Mouse (Mus musculus): Measurements from ENCODE around the gene Erc1. TPM values are rescaled to one million over a fixed set of nuclear protein-coding genes. Genes with fewer than 3 reads are reported as not detected.

Erc1 gene
- polyA plus RNA-seq, 1 experiment from 2014 or later, result 4.0 TPM

DNA sequence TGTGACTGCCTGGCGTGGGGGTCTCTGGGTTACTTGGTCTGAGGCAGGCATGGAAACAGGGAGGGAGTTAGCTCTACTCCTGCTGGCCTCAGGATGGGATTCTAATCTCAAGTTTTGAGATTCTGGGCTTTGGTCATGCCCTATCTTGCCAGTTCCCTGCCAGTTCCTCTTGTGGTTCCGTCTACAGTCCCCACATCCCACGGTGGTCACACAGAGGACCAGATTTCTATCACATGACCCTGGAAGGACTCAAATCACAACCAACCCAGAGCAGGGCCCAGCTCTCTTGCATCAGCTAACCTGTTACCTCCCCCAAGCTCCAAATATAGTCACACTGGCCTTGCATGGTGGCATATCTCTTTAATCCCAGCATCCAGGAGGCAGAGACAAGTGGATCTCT, 318.3 kb downstream of the Erc1 start:
- H3K27ac ChIP-seq (ENCODE audit: low read depth), result no peak overlapping the region
- H3K9me3 ChIP-seq (ENCODE audit: low read length), result no peaks in the 10 kb centered on the region
- H3K9ac ChIP-seq (replicated peaks), result no peak overlapping the region
- H3K27me3 ChIP-seq (ENCODE audit: insufficient read depth, low read length), result no peaks in the 10 kb centered on the region
- WGBS (ENCODE audit: insufficient replicate concordance), result 47% methylated on average over 3 of the region's 3 CpGs
- no peak overlapping the region for H3K4me3 ChIP-seq (ENCODE audit: low read depth, low read length)
- ATAC-seq (no peak), DNase-seq (no peak)
- no peak overlapping the region for H3K4me2 ChIP-seq (ENCODE audit: low read depth, low read length)
- no peak for TF ChIP-seq EP300 (IDR thresholded peaks at IDR 0.05; ENCODE audit: low read depth)
- TF ChIP-seq CTCF (IDR thresholded peaks at IDR 0.05; ENCODE audit: low read depth), result no peak
- H3K4me1 ChIP-seq (ENCODE audit: insufficient read depth), result no peaks in the 10 kb centered on the region
- no peaks in the 10 kb centered on the region for H3K36me3 ChIP-seq (replicated peaks; ENCODE audit: insufficient read depth, low read length)

DNA sequence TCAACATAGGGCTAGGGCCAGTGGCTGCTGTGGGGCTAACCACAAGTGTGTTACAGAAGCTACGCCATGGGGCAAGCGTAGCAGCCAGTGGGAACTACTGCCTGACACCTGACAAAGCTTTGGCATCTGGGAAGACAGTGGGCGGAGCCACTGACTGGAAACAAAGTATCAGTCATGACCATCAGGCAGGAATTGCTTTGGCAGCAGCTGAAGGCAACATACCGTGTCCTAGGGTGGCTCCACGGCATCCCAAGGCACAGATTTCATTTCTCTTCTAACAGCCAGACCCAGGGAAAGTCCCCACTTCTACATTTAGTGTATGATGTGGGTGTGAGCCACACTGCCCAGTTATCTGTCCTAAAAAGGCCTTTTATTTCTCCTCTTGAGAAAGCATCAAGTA, 321.5 kb downstream of the Erc1 start:
- Histone ChIP-seq H3K4me2 (ENCODE audit: low read depth, low read length) (no peak overlapping the region), H3K4me3 (ENCODE audit: low read depth, low read length) (no peak overlapping the region), H3K36me3 (replicated peaks; ENCODE audit: insufficient read depth, low read length) (no peaks in the 10 kb centered on the region), H3K4me1 (ENCODE audit: insufficient read depth) (no peaks in the 10 kb centered on the region), H3K9me3 (ENCODE audit: low read length) (no peaks in the 10 kb centered on the region), H3K27me3 (ENCODE audit: insufficient read depth, low read length) (no peaks in the 10 kb centered on the region), H3K27ac (ENCODE audit: low read depth) (no peak overlapping the region), H3K9ac (replicated peaks) (no peak overlapping the region)
- no peak for ATAC-seq
- no peak for DNase-seq
- no peak for TF ChIP-seq EP300 (IDR thresholded peaks at IDR 0.05; ENCODE audit: low read depth)
- TF ChIP-seq CTCF (IDR thresholded peaks at IDR 0.05; ENCODE audit: low read depth), result no peak
- WGBS (ENCODE audit: insufficient replicate concordance), result 72% methylated on average over 5 of the region's 5 CpGs

DNA sequence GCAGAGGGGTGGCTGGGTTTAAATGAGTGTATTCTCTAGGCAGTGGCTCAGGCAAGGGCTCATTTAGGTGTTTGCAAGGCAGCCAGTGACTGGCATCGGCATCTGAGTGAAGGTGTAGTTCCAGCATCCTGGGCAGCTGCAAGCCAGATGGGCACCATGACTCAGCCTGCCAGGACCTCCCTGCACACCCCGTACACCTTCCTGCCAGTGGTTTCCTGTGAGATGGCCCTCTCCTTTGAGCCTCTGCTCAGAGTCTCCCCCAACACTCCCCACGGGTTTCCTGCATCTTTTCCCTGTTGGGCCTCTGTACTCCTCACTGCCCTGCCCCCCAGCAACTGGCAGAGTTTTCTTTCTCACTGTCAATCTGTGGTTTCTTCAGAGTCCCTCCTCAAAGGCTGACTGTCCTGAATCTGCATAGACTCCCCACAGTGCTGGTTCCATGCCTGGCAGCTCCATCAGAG, 326.0 kb downstream of the Erc1 start:
- Histone ChIP-seq H3K27me3 (ENCODE audit: insufficient read depth, low read length) (no peaks in the 10 kb centered on the region), H3K4me2 (ENCODE audit: low read depth, low read length) (no peak overlapping the region), H3K27ac (ENCODE audit: low read depth) (no peak overlapping the region), H3K9ac (replicated peaks) (no peak overlapping the region), H3K4me1 (ENCODE audit: insufficient read depth) (no peaks in the 10 kb centered on the region), H3K36me3 (replicated peaks; ENCODE audit: insufficient read depth, low read length) (no peaks in the 10 kb centered on the region), H3K9me3 (ENCODE audit: low read length) (no peaks in the 10 kb centered on the region), H3K4me3 (ENCODE audit: low read depth, low read length) (no peak overlapping the region)
- DNase-seq (no peak), ATAC-seq (no peak)
- whole genome bisulfite sequencing (ENCODE audit: insufficient replicate concordance), result 19% methylated on average over 3 of the region's 3 CpGs
- TF ChIP-seq CTCF (IDR thresholded peaks at IDR 0.05; ENCODE audit: low read depth) (no peak), EP300 (IDR thresholded peaks at IDR 0.05; ENCODE audit: low read depth) (no peak)

DNA sequence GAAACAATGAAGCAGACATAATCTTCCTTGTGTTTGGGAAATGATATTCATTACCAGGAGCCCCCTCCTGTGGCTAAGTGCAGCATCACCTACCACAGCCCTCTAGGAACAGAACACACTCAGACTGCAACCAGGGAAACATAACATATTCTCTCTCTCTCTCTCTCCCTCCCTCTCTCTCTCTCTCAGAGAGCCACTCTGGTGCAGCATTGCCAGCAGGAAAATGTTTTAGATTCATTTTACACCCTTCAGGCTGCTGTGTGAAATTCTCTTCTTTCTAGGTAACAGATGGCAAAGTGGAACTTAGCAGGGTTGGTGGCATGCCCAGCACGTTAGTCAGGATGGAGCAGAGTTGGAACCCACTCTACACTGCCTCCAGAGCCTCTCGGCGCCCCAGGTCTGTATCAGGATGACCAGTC, 326.5 kb downstream of the Erc1 start:
- 0 out of 2 replicates have a peak, but pooled peaks cover under 1% of the 10 kb centered on the region for H3K9me3 ChIP-seq (ENCODE audit: low read length)
- DNase-seq, result no peak
- TF ChIP-seq CTCF (IDR thresholded peaks at IDR 0.05; ENCODE audit: low read depth) (0 out of 2 replicates have a peak, but pooled peaks have one; percentile 7), EP300 (IDR thresholded peaks at IDR 0.05; ENCODE audit: low read depth) (no peak)
- no peak overlapping the region for H3K27ac ChIP-seq (ENCODE audit: low read depth)
- H3K9ac ChIP-seq (replicated peaks), result no peak overlapping the region
- no peaks in the 10 kb centered on the region for H3K4me1 ChIP-seq (ENCODE audit: insufficient read depth)
- no peak for ATAC-seq
- H3K36me3 ChIP-seq (replicated peaks; ENCODE audit: insufficient read depth, low read length), result no peaks in the 10 kb centered on the region
- H3K27me3 ChIP-seq (ENCODE audit: insufficient read depth, low read length), result no peaks in the 10 kb centered on the region
- H3K4me2 ChIP-seq (ENCODE audit: low read depth, low read length), result no peak overlapping the region
- 67% methylated on average over 3 of the region's 3 CpGs for WGBS (ENCODE audit: insufficient replicate concordance)
- no peak overlapping the region for H3K4me3 ChIP-seq (ENCODE audit: low read depth, low read length)

Other genes with a start within 250 kb of the Erc1 start
- 4.9 and 5.9 TPM in 2 replicates for gene Rad52, start 54.5 kb upstream of the Erc1 start, polyA plus RNA-seq (2015; fragmentation: Nextera tagmentation; extraction: Ambion mirVana)
- 26.6 and 27.5 TPM in 2 replicates for gene Wnk1, start 190.5 kb upstream of the Erc1 start, polyA plus RNA-seq (2015; fragmentation: Nextera tagmentation; extraction: Ambion mirVana)
- 0.31 TPM in 1 of 2 replicates, not detected in the other for gene Ninj2, start 245.2 kb upstream of the Erc1 start, polyA plus RNA-seq (2015; fragmentation: Nextera tagmentation; extraction: Ambion mirVana)

Measured in liver, postnatal 0 days (tissue).